Mouse (Mus musculus) myocyte (in vitro differentiated cells): ENCODE measurements around the gene Uqcrh.

ENCODE experiments used
- MYOG ChIP-seq, 3 experiments: IDR thresholded peaks; one replicate each; pipeline ENCODE4 v1.6.1; 2011; ENCODE audit warnings: control low read depth in 2 of 3, low read depth in 2 of 3, mild to moderate bottlenecking in 2 of 3; ENCODE audit not compliant: insufficient read length in 2 of 3, control insufficient read depth in 1 of 3, insufficient read depth in 1 of 3
- POLR2A ChIP-seq: IDR thresholded peaks from one replicate; pipeline ENCODE4 v1.6.1; 2011; ENCODE audit warnings: low read depth, mild to moderate bottlenecking, control low read depth, moderate library complexity; ENCODE audit not compliant: insufficient read length
- TCF12 ChIP-seq: IDR thresholded peaks from one replicate; pipeline ENCODE4 v1.6.1; 2011; ENCODE audit warnings: mild to moderate bottlenecking, control low read depth; ENCODE audit not compliant: poor library complexity, insufficient read depth, severe bottlenecking

GRCm38 (mm10) chr4:116057559-116057958 lies 17.3 kb downstream of the Uqcrh start:
- TF ChIP-seq TCF12, result no peak
- no peak for TF ChIP-seq POLR2A
- no peak for TF ChIP-seq MYOG (IDR thresholded peaks at IDR 0.05; ENCODE audit: control insufficient read depth in 1 of 3, insufficient read depth in 1 of 3, insufficient read length in 2 of 3, low read depth in 2 of 3)
